Mouse (Mus musculus): ENCODE results near the gene Srsf12. TPM values are rescaled to one million over a fixed set of nuclear protein-coding genes. Genes with fewer than 3 reads are reported as not detected.

The Srsf12 gene
- polyA plus RNA-seq, 1 experiment from 2014 or later, result 4.7 TPM

GRCm38 (mm10) chr4:33260311-33260710, 51.5 kb downstream of the Srsf12 start:
- peaks cover 3% of the 10 kb centered on the region; the same call in 1 of the 2 replicates for H3K4me1 ChIP-seq
- no peaks in the 10 kb centered on the region for H3K9me3 ChIP-seq (replicated peaks)
- no peaks in the 10 kb centered on the region for H3K27me3 ChIP-seq (ENCODE audit: low read depth, poor library complexity, severe bottlenecking)
- H3K27ac ChIP-seq (replicated peaks), result no peak overlapping the region
- H3K36me3 ChIP-seq, result no peaks in the 10 kb centered on the region
- H3K4me3 ChIP-seq, result no peak overlapping the region
- no peak for DNase-seq (ENCODE audit: low spot score)

GRCm38 (mm10) chr4:33261311-33261753, 52.5 kb downstream of the Srsf12 start:
- Histone ChIP-seq H3K27ac (replicated peaks) (no peak overlapping the region), H3K4me1 (peaks cover 3% of the 10 kb centered on the region; the same call in 1 of the 2 replicates), H3K27me3 (ENCODE audit: low read depth, poor library complexity, severe bottlenecking) (no peaks in the 10 kb centered on the region), H3K4me3 (no peak overlapping the region), H3K36me3 (no peaks in the 10 kb centered on the region), H3K9me3 (replicated peaks) (no peaks in the 10 kb centered on the region)
- DNase-seq (ENCODE audit: low spot score), result no peak
- 80% methylated on average over 7 of the region's 7 CpGs for WGBS

GRCm38 (mm10) chr4:33262897-33263296, 54.1 kb downstream of the Srsf12 start:
- Histone ChIP-seq H3K36me3 (no peaks in the 10 kb centered on the region), H3K4me3 (no peak overlapping the region), H3K4me1 (no peaks in the 10 kb centered on the region; the same call in 1 of the 2 replicates), H3K27me3 (ENCODE audit: low read depth, poor library complexity, severe bottlenecking) (no peaks in the 10 kb centered on the region), H3K27ac (replicated peaks) (no peak overlapping the region), H3K9me3 (replicated peaks) (no peaks in the 10 kb centered on the region; the same call in 1 of the 2 replicates)
- 73% methylated on average over 1 of the region's 1 CpGs for WGBS
- DNase-seq (ENCODE audit: low spot score), result no peak

GRCm38 (mm10) chr4:33264979-33265726, 56.4 kb downstream of the Srsf12 start:
- DNase-seq (ENCODE audit: low spot score), result no peak

GRCm38 (mm10) chr4:33270386-33271314, 61.9 kb downstream of the Srsf12 start:
- H3K27me3 ChIP-seq (ENCODE audit: low read depth, poor library complexity, severe bottlenecking), result no peaks in the 10 kb centered on the region
- no peak overlapping the region for H3K27ac ChIP-seq (replicated peaks)
- H3K4me3 ChIP-seq, result no peak overlapping the region
- H3K9me3 ChIP-seq (replicated peaks), result no peaks in the 10 kb centered on the region; the same call in 1 of the 2 replicates
- WGBS, result 88% methylated on average over 11 of the region's 11 CpGs
- H3K4me1 ChIP-seq, result no peaks in the 10 kb centered on the region
- no peaks in the 10 kb centered on the region for H3K36me3 ChIP-seq
- no peak for DNase-seq (ENCODE audit: low spot score)

More at GRCm38 (mm10) chr4:33264979-33265726, 56.4 kb downstream of the Srsf12 start:
- Histone ChIP-seq H3K4me1 (no peaks in the 10 kb centered on the region; the same call in 1 of the 2 replicates), H3K27me3 (ENCODE audit: low read depth, poor library complexity, severe bottlenecking) (no peaks in the 10 kb centered on the region), H3K4me3 (no peak overlapping the region), H3K27ac (replicated peaks) (no peak overlapping the region), H3K9me3 (replicated peaks) (no peaks in the 10 kb centered on the region; the same call in 1 of the 2 replicates), H3K36me3 (no peaks in the 10 kb centered on the region)
- WGBS, result 89% methylated on average over 11 of the region's 11 CpGs

GRCm38 (mm10) chr4:33273437-33273836, 64.6 kb downstream of the Srsf12 start:
- Histone ChIP-seq H3K27ac (replicated peaks) (no peak overlapping the region), H3K27me3 (ENCODE audit: low read depth, poor library complexity, severe bottlenecking) (no peaks in the 10 kb centered on the region), H3K9me3 (replicated peaks) (no peaks in the 10 kb centered on the region), H3K4me3 (no peak overlapping the region), H3K4me1 (no peaks in the 10 kb centered on the region), H3K36me3 (no peaks in the 10 kb centered on the region)
- WGBS, result 82% methylated on average over 3 of the region's 3 CpGs
- no peak for DNase-seq (ENCODE audit: low spot score)

GRCm38 (mm10) chr4:33281891-33282685, 73.3 kb downstream of the Srsf12 start:
- Histone ChIP-seq H3K27ac (replicated peaks) (no peak overlapping the region), H3K27me3 (ENCODE audit: low read depth, poor library complexity, severe bottlenecking) (no peaks in the 10 kb centered on the region), H3K4me3 (no peak overlapping the region), H3K4me1 (no peaks in the 10 kb centered on the region), H3K36me3 (no peaks in the 10 kb centered on the region), H3K9me3 (replicated peaks) (no peaks in the 10 kb centered on the region)
- WGBS, result 86% methylated on average over 3 of the region's 3 CpGs
- DNase-seq (ENCODE audit: low spot score), result no peak

Other genes with a start within 250 kb of the Srsf12 start
- 28.4 and 29.0 TPM in 2 replicates for gene Rragd, start 226.0 kb upstream of the Srsf12 start, polyA plus RNA-seq (2016; fragmentation: Nextera tagmentation; extraction: Ambion mirVana)
- gene Ube2j1, start 177.6 kb upstream of the Srsf12 start, polyA plus RNA-seq (2016; fragmentation: Nextera tagmentation; extraction: Ambion mirVana), result 46.5 and 49.5 TPM in 2 replicates
- gene Gabrr2, start 146.0 kb upstream of the Srsf12 start, polyA plus RNA-seq (2016; fragmentation: Nextera tagmentation; extraction: Ambion mirVana), result 0.24 and 0.39 TPM in 2 replicates
- gene Gabrr1, start 76.5 kb upstream of the Srsf12 start, polyA plus RNA-seq (2016; fragmentation: Nextera tagmentation; extraction: Ambion mirVana), result 0.07 TPM in 1 of 2 replicates, not detected in the other
- 1.1 TPM in 2 replicates for gene Pm20d2, start 19.3 kb upstream of the Srsf12 start, polyA plus RNA-seq (2016; fragmentation: Nextera tagmentation; extraction: Ambion mirVana)
- 70.6 and 74.5 TPM in 2 replicates for gene Pnrc1, start 81.2 kb downstream of the Srsf12 start, polyA plus RNA-seq (2016; fragmentation: Nextera tagmentation; extraction: Ambion mirVana)
- gene Rngtt, start 101.3 kb downstream of the Srsf12 start, polyA plus RNA-seq (2016; fragmentation: Nextera tagmentation; extraction: Ambion mirVana), result 33.3 and 36.6 TPM in 2 replicates

Data from midbrain, embryonic 10.5 days (tissue).